10 mouse cellular contexts compared by ENCODE assay signal in the genomic region with DNA sequence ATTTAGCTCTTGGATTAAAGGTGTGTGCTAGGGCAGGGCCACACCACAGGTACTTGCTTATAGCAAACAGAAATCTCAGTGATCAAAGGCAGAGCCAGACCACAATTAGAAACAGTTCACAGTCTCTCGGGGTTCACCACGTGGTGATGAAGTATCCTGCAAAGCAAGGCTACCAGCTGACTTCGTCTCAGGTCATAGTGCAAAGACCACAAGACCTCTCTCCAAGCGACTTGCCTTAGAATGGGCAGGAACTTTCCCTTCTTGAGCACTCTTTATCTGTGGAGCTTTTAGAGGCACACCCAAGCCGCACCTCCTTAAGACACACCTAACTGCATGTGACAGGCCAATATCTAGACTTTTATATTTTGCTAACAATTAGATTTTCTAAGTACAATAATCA. TPM values are rescaled to one million over a fixed set of nuclear protein-coding genes. Genes with fewer than 3 reads are reported as not detected.
DNase-seq lines count a peak whose midpoint lies in the region; TF ChIP-seq lines count a peak whose summit lies in the region.
"Had no signal": no experiment of that assay in that cellular context is flagged by ENCODE, and none has a peak within 500 bp of the region (broad histone marks: within the 10 kb centered on the region; RNA-seq: fewer than 3 reads in every experiment).

No protein-coding gene starts in this region.

- peaks cover 3% of the 10 kb centered on the region; the same call in 1 of the 2 replicates for H3K36me3 ChIP-seq in small intestine, adult 2 months (ENCODE audit: control insufficient read depth, insufficient read depth, low read length)

- no peak overlapping the region for H3K4me3 ChIP-seq in layer of hippocampus, adult 2 months
- no peak overlapping the region for H3K4me3 ChIP-seq in small intestine, adult 2 months (ENCODE audit: low read depth, low read length)

- 19% methylated on average over 5 of the region's 5 CpGs for WGBS in small intestine, adult 2 months

- H3K27me3 ChIP-seq in small intestine, adult 2 months (ENCODE audit: control insufficient read depth, insufficient read depth, low read length): no peaks in the 10 kb centered on the region

- H3K27ac ChIP-seq in layer of hippocampus, adult 2 months: peak overlapping the region; percentile 11; the same call in 1 of the 2 replicates
- H3K27ac ChIP-seq in small intestine, adult 2 months (ENCODE audit: insufficient read depth, low read depth, low read length): peak overlapping the region; percentile 95

- H3K4me1 ChIP-seq in small intestine, adult 2 months (ENCODE audit: control insufficient read depth, insufficient read depth, insufficient read length, low read length): no peaks in the 10 kb centered on the region; the same call in 1 of the 2 replicates

- TF ChIP-seq POLR2A in small intestine, adult 2 months (IDR thresholded peaks at IDR 0.05; ENCODE audit: low read depth, low read length): no peak

- no peak for TF ChIP-seq CTCF in layer of hippocampus, adult 2 months (conservative IDR thresholded peaks at IDR 0.05)
- TF ChIP-seq CTCF in small intestine, adult 2 months (IDR thresholded peaks at IDR 0.05; ENCODE audit: extremely low read depth, insufficient read length, insufficient replicate concordance, low read depth, low read length): no peak

- DNase-seq in layer of hippocampus, adult 2 months (ENCODE audit: low spot score in 2 of 2): no peak
- DNase-seq in layer of hippocampus, adult 9-10 months (ENCODE audit: low spot score): no peak
- DNase-seq in c-Kit-positive CD71-positive TER-119-negative erythroid progenitor cells, embryonic 14.5 days (ENCODE audit: low read depth): peak; percentile 57
- peak; percentile 57 to 75 for DNase-seq in kidney, postnatal 25 days
- DNase-seq in left cerebral cortex, adult 18-20 months (ENCODE audit: low spot score in 2 of 2): no peak
- no peak for DNase-seq in right cerebral cortex, postnatal 14 days
- DNase-seq: gastrocnemius, postnatal 10 days; lung, embryonic 14.5 days; thymus, postnatal 25 days had no signal

RNA-seq across cellular contexts. Expression of a gene that starts 4.0 kb away (rescaled TPM):
- total RNA-seq in layer of hippocampus, adult 2 months (2021): 10 to 100 TPM; 23.3 to 27.7 TPM
- 9.2 and 19.6 TPM in 2 replicates for polyA plus RNA-seq in small intestine, adult 2 months (2012; rRNA removed)
- 10 to 100 TPM; 28.7 to 33.3 TPM for total RNA-seq in left cerebral cortex, adult 18-20 months (2021)

RNA-seq across cellular contexts. Expression of a gene that starts 4.5 kb away (rescaled TPM):
- 10 to 100 TPM; 34.4 to 34.7 TPM for total RNA-seq in layer of hippocampus, adult 2 months (2021)
- polyA plus RNA-seq in small intestine, adult 2 months (2012; rRNA removed): 2.4 and 3.4 TPM in 2 replicates
- 10 to 100 TPM; 30.0 to 31.9 TPM for total RNA-seq in left cerebral cortex, adult 18-20 months (2021)

Comparison
In these comparisons a context has a peak if more than half of its experiments do, and no peak if none do; other contexts are left out.
1. DNase-seq: peak in c-Kit-positive CD71-positive TER-119-negative erythroid progenitor cells, embryonic 14.5 days (single experiment) and kidney, postnatal 25 days (2 of 2); none in layer of hippocampus, adult 2 months (0 of 2), layer of hippocampus, adult 9-10 months (single experiment), left cerebral cortex, adult 18-20 months (0 of 2) and right cerebral cortex, postnatal 14 days (single experiment).